Mouse (Mus musculus) kidney, adult 2 months (tissue): ENCODE data around the gene Kiss1.

Experiments
- CTCF ChIP-seq: fragments of 200-500 bp; conservative IDR thresholded peaks from 2 replicates; pipeline ENCODE4 v1.5.1; 2011; ENCODE audit warnings: low read depth, mild to moderate bottlenecking, control low read depth, low read length, moderate library complexity, mixed read lengths; ENCODE audit not compliant: insufficient read depth, insufficient read length
- POLR2A ChIP-seq: fragments of 200-500 bp; IDR thresholded peaks from one replicate; pipeline ENCODE4 v1.6.1; 2011; ENCODE audit warnings: low read depth, low read length, control low read depth

- TF ChIP-seq CTCF, result no peak
- no peak for TF ChIP-seq POLR2A
These were observed 46.2 kb downstream of the Kiss1 start for GRCm38 (mm10) chr1:133367606-133368488.
